Mouse (Mus musculus) spleen, postnatal 14 days (tissue): ENCODE data around the gene Il5ra.

Source experiments
- DNase-seq, 2 experiments: peaks; one replicate each; pipeline ENCODE4 v3.0.0; 2021 to 2022; ENCODE audit warnings: low spot score in 2 of 2

The Il5ra gene

DNA sequence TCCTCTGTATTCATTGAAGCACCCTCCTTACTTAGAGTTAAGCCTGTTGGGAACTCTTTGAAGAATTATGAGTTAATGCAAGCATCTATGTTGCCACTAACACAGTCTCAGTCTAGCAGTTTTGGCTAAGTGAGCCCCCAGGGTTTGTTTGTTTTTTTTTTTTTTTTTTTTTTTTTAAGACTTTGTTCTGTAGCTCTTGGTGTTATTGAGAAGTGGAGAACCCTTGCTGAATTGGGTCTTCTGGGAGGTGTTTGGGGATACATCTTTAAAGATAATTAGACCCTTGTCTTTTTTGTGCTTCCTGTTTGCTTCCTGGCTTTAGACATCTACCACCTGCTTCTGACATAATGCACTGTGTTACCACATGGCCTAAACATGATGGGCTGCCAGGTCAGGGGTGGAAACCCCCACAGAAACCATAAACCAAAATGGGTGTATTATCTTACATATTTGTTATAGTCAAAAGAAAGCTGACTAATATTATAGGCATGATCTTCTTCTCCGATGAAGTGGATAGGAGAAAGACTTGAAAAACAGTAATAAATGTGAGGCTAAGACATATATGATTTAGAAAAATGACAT lies 8.5 kb downstream of the Il5ra start:
- DNase-seq = no peak

DNA sequence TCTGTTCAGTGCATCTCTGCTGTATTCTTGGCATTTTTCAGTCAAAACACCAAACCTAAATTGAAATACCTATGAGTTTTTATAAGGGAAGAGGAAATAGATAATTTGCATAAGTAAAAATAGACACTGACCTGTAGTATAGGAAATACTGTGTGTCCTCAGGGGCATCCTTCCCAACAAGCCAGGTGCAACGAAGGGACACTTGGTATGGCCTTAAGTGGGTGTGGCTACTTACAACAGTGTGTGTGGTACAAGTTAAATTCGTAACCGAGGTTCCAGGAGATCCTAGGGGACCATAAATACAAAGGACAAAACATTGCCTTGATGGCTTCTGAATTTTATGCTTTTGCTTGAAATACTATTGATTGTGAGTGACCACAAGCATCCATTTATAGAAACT lies 10.6 kb downstream of the Il5ra start:
- no peak for DNase-seq

DNA sequence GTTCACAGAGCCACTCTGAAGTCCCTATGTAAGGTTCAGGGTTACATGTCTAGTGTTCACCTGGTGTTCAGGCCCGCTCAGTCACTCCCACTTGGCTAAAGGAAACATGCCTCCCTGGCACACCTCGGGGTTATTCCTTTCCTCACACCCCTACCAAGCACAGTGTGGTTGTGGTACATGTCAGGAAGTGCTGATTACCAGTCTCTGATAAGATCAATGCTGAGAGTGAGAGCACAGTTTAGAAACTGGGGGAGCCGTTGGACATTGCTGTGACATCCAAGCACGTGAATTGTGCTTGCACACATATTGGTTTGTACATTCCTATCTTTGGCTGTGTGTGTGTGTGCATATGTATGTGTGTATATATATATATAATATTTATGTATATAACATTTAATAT lies 16.3 kb downstream of the Il5ra start:
- DNase-seq = no peak

DNA sequence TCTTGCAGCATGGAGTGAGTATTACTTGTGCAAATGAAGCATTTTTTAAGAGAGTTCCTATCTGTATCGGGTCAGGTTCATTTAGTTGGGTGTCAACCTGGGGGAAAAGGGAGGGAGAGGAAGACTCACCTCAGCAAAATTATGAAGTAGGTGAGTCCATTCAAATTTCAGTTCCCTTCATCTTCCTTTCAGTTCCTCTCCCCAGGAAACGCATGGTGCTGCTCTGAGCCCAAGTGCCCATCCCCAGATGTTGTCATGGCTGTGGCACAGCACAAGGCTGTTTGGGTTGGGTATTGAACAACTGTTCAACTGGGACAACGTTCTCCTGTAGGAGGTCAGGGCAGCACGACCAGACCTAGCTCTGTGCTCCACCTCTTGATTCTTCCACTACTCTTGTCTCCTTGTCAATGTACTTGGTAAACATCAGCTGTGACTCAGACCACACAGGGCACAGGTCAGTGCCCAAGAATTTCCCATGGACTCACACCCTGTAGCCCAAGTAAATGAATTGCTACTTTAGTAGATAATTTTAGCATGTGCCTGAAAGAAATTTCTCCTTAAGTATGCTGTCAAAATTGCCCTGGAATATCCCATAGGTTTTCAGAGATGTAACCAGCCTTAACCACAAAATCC lies 19.0 kb downstream of the Il5ra start:
- no peak for DNase-seq

DNA sequence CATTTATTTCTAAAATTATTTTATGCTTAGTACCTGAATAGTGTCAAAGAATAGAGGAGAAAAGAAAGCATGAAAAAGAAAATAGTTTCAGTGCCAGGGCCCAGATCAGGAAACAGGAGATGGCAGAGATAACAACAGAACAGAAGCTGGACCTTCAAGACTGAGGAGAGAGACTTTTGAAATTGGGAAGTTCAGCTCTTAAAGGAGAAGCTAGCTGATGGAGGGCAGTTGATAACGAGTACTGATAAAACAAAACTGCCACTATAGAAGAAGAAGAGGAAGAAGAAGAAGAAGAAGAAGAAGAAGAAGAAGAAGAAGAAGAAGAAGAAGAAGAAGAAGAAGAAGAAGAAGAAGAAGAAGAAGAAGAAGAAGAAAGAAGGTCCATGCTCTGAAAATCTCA lies 21.1 kb downstream of the Il5ra start:
- DNase-seq = no peak

DNA sequence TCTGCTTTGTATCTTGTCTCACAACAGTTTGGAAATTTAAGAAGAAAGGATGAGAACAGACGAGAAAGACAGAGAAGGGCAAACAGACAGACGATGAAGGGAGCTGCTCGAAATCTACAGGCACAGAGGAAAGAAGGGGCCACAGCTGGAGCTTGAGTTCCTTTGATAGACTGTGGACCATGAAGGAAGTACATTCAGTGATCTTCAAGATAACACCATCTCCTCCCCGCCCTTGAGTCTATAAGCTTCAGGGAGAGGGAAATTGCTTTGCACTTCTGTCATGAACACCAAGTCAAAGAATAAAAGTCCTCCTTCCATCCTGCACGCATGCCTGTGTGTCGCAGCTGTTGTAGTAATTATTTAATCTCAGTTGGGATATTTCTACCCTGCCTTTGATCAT lies 22.8 kb downstream of the Il5ra start:
- DNase-seq = no peak

DNA sequence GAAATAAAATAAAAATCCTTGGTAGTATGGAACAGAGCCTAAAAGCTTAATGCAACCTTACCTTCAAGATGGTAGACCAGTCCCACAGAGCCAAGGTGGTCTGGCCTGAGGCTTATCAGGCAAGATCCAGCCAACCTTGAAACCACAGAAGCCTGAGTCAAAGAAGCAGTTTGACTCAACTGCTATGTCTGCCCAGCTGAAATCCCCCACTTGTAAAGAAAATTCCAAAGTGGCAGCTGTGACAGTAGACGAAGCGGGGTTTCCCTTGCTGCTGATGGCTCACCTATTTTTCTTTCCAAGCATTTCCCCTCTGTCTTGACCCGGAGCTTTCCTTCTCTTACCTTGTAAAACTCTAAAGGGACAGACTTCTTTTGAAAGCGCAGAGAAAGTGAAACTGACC lies 23.2 kb downstream of the Il5ra start:
- no peak for DNase-seq

DNA sequence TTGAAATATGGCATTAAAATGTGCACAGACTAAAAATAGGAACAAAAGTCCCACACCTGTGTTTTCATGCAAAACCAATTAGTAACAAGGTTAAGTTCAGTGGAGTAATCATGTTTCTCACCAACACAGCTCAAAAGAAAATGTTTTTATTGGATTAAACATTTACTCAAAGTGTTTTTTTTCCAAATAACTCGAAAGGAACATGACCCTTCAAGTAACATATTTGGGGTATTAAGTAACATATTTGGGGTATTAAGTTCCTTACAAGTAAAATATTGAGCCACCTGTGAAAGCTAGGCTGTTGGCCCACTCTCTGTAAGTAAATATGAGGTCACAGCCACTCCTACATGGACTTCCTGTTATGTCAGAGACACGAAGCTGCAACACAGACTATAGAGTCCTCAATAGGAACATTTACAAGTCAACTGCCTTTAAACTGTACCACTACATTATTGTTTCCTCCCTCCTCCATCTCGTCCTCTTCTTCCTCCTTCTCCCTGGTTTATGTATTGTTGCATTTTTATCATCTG lies 43.3 kb downstream of the Il5ra start:
- no peak for DNase-seq

DNA sequence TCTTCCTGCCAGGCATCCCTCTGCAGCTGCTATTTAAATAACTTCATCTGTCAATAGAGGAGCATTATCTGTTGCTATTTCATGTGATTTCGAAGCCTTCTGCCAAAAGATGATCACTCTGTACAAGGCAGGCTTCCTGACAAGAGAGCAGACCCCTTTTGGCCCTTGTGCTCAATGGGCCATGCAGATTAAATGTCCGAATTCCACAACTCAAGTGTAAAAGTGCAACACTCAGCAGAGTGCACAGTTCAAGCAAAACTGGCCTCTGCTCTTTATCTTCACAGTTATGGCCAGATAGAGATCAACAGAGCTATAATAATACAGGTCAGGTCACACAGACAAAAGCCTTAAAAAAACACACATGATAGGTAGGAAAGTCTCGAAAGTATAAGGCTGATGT lies 46.9 kb downstream of the Il5ra start:
- no peak for DNase-seq

DNA sequence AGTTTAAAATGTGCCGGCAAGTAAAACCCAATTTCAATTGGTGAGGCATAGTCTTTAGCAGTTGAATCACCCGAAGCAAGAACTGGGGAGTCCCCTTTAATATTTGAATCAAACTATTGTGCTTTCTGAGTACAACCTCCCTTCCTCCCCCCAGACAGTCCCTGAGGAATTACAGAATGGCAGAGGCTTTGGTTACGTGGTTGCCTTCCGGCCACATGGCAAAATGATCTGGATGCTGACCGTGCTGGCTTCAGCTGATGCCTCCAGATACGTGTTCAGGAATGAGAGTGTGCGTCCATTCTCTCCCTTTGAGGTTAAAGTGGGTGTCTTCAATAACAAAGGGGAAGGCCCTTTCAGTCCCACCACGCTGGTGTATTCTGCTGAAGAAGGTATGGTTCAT lies 73.3 kb downstream of the Il5ra start:
- DNase-seq = peak in 1 of 2 experiments; percentile 1

DNA sequence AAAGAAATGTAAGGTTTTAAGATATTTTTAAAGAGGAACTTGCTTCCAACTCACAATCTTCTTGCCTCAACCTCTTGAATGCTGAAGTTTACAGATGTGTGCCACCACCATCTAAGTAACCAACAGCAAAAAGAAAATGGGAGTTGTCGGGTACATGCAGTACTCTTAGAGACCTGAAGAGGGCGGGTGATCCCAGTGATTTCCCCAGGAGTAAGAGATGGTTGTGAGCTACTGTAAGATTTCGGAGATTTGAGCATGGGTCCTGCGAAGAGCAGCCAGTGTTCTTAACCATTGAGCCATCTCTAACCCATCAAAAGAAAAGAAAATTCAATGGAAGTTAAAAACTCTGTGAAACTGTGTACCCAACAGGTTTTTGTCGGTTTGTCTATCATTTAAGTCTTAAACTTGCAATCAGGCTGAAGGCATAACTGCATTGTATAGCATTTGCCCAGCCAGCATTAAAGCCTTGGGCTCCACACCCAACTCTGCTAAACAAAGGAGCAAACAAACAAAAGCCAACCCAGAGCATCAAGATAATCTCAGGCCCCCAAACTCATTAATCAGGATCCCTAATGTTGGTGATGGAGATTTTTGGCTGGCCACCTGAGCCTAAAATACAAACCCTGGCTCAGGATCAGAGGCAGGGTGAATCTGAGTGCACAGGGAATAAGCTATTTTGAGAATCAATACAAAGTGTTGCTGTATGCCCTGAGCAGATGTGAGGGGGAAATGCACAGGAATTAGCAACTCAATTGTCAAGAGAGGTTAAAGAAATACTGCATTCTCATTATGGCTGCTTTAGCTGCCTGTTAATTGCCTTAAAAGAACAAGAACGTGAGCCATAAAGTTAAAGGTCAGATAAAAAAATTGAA lies 84.8 kb downstream of the Il5ra start:
- DNase-seq = peak; percentile 10 to 35
